Mouse (Mus musculus): ENCODE data around the gene Gbx1. TPM values are rescaled to one million over a fixed set of nuclear protein-coding genes. Genes with fewer than 3 reads are reported as not detected.
"Not testable (repeated sequence)": the region's sequence is repeated elsewhere in the genome, so short reads cannot be mapped to it uniquely, and the experiment has no call there.

Gene Gbx1
- 0.08 TPM in 1 of 2 replicates, not detected in the other for polyA plus RNA-seq (2015; fragmentation: Nextera tagmentation; extraction: Ambion mirVana)

- Histone ChIP-seq H3K4me1 (ENCODE audit: insufficient read depth, low read length) (peaks cover 12% of the 10 kb centered on the region), H3K9ac (replicated peaks; ENCODE audit: low read length) (peak within 1 kb of the TSS; percentile 18; the same call in 1 of the 2 replicates), H3K27me3 (ENCODE audit: insufficient read depth, low read length) (peaks cover 92% of the 10 kb centered on the region), H3K9me3 (ENCODE audit: low read length) (no peaks in the 10 kb centered on the region), H3K4me2 (replicated peaks; ENCODE audit: low read depth, low read length) (peak within 1 kb of the TSS; percentile 84), H3K36me3 (ENCODE audit: insufficient read depth, low read length) (no peaks in the 10 kb centered on the region), H3K27ac (ENCODE audit: low read length) (no peak within 1 kb of the TSS), H3K4me3 (ENCODE audit: low read length) (peak within 1 kb of the TSS; percentile 48)
- 1% methylated on average over 34 of the region's 49 CpGs for WGBS
- no peak; the same call in 1 of the 2 replicates for ATAC-seq (ENCODE audit: low FRiP score, low TSS enrichment)
Observed at GRCm38 (mm10) chr5:24526889-24527230, at the start of gene Gbx1. TSS of gene Gbx1 (minus strand) at chr5:24527202.

GRCm38 (mm10) chr5:24576801-24577182, 49.8 kb upstream of the Gbx1 start:
- peak; percentile 54 for ATAC-seq (ENCODE audit: low FRiP score, low TSS enrichment)
- WGBS = under 1% methylated on average over 32 of the region's 32 CpGs
- no peaks in the 10 kb centered on the region for H3K9me3 ChIP-seq (ENCODE audit: low read length)
- H3K27ac ChIP-seq (ENCODE audit: low read length) = peak overlapping the region; percentile 71
- H3K4me1 ChIP-seq (ENCODE audit: insufficient read depth, low read length) = peaks cover 13% of the 10 kb centered on the region
- H3K27me3 ChIP-seq (ENCODE audit: insufficient read depth, low read length) = no peaks in the 10 kb centered on the region
- H3K9ac ChIP-seq (replicated peaks; ENCODE audit: low read length) = peak overlapping the region; percentile 71
- peak overlapping the region; percentile 74 for H3K4me3 ChIP-seq (ENCODE audit: low read length)
- peak overlapping the region; percentile 62 for H3K4me2 ChIP-seq (replicated peaks; ENCODE audit: low read depth, low read length)
- peaks cover 26% of the 10 kb centered on the region for H3K36me3 ChIP-seq (ENCODE audit: insufficient read depth, low read length)

- Histone ChIP-seq H3K27me3 (ENCODE audit: insufficient read depth, low read length) (no peaks in the 10 kb centered on the region), H3K4me1 (ENCODE audit: insufficient read depth, low read length) (peaks cover 13% of the 10 kb centered on the region), H3K9me3 (ENCODE audit: low read length) (no peaks in the 10 kb centered on the region), H3K27ac (ENCODE audit: low read length) (no peak overlapping the region), H3K36me3 (ENCODE audit: insufficient read depth, low read length) (peaks cover 33% of the 10 kb centered on the region), H3K4me2 (replicated peaks; ENCODE audit: low read depth, low read length) (peak overlapping the region; percentile 62), H3K4me3 (ENCODE audit: low read length) (peak overlapping the region; percentile 74; the same call in 1 of the 2 replicates), H3K9ac (replicated peaks; ENCODE audit: low read length) (peak overlapping the region; percentile 71; the same call in 1 of the 2 replicates)
- no peak for ATAC-seq (ENCODE audit: low FRiP score, low TSS enrichment)
- 90% methylated on average over 1 of the region's 1 CpGs for WGBS
Observed at GRCm38 (mm10) chr5:24575948-24576347, 48.9 kb upstream of the Gbx1 start.

GRCm38 (mm10) chr5:24556709-24557108, 29.7 kb upstream of the Gbx1 start, which contains the start of gene 4931409K22Rik:
TSS of gene 4931409K22Rik (minus strand) at chr5:24556809.
- no peak for ATAC-seq (ENCODE audit: low FRiP score, low TSS enrichment)
- Histone ChIP-seq H3K4me2 (replicated peaks; ENCODE audit: low read depth, low read length) (no peak within 1 kb of the TSS), H3K9ac (replicated peaks; ENCODE audit: low read length) (no peak within 1 kb of the TSS), H3K9me3 (ENCODE audit: low read length) (0 out of 2 replicates have a peak, but pooled peaks cover 3% of the 10 kb centered on the region), H3K27me3 (ENCODE audit: insufficient read depth, low read length) (peaks cover 4% of the 10 kb centered on the region; the same call in 1 of the 2 replicates), H3K4me1 (ENCODE audit: insufficient read depth, low read length) (peaks cover 3% of the 10 kb centered on the region), H3K27ac (ENCODE audit: low read length) (no peak within 1 kb of the TSS), H3K36me3 (ENCODE audit: insufficient read depth, low read length) (no peaks in the 10 kb centered on the region), H3K4me3 (ENCODE audit: low read length) (no peak within 1 kb of the TSS)
- 59% methylated on average over 2 of the region's 2 CpGs for WGBS

GRCm38 (mm10) chr5:24555335-24555734, 28.3 kb upstream of the Gbx1 start:
- H3K4me3 ChIP-seq (ENCODE audit: low read length); H3K27ac ChIP-seq (ENCODE audit: low read length); H3K27me3 ChIP-seq (ENCODE audit: insufficient read depth, low read length); ATAC-seq (ENCODE audit: low FRiP score, low TSS enrichment); H3K36me3 ChIP-seq (ENCODE audit: insufficient read depth, low read length); H3K9ac ChIP-seq (replicated peaks; ENCODE audit: low read length); H3K9me3 ChIP-seq (ENCODE audit: low read length); H3K4me2 ChIP-seq (replicated peaks; ENCODE audit: low read depth, low read length): not testable (repeated sequence)
- H3K4me1 ChIP-seq (ENCODE audit: insufficient read depth, low read length) = peaks cover 17% of the 10 kb centered on the region
- 95% methylated on average over 7 of the region's 7 CpGs for WGBS

- no peaks in the 10 kb centered on the region for H3K36me3 ChIP-seq (ENCODE audit: insufficient read depth, low read length)
- no peak overlapping the region for H3K9ac ChIP-seq (replicated peaks; ENCODE audit: low read length)
- H3K4me3 ChIP-seq (ENCODE audit: low read length) = no peak overlapping the region
- no peak overlapping the region for H3K27ac ChIP-seq (ENCODE audit: low read length)
- peaks cover 16% of the 10 kb centered on the region for H3K27me3 ChIP-seq (ENCODE audit: insufficient read depth, low read length)
- H3K4me1 ChIP-seq (ENCODE audit: insufficient read depth, low read length) = peaks cover 20% of the 10 kb centered on the region
- H3K4me2 ChIP-seq (replicated peaks; ENCODE audit: low read depth, low read length) = no peak overlapping the region
- ATAC-seq (ENCODE audit: low FRiP score, low TSS enrichment) = no peak
- 67% methylated on average over 5 of the region's 5 CpGs for WGBS
- H3K9me3 ChIP-seq (ENCODE audit: low read length) = 0 out of 2 replicates have a peak, but pooled peaks cover 3% of the 10 kb centered on the region
Observed at GRCm38 (mm10) chr5:24553621-24554244, 26.7 kb upstream of the Gbx1 start.

- Histone ChIP-seq H3K4me3 (ENCODE audit: low read length) (peak overlapping the region; percentile 13; the same call in 1 of the 2 replicates), H3K9ac (replicated peaks; ENCODE audit: low read length) (peak overlapping the region; percentile 54), H3K36me3 (ENCODE audit: insufficient read depth, low read length) (no peaks in the 10 kb centered on the region), H3K4me2 (replicated peaks; ENCODE audit: low read depth, low read length) (peak overlapping the region; percentile 57), H3K27ac (ENCODE audit: low read length) (0 out of 2 replicates have a peak overlapping the region, but pooled peaks have one; percentile 5), H3K4me1 (ENCODE audit: insufficient read depth, low read length) (peaks cover 20% of the 10 kb centered on the region), H3K9me3 (ENCODE audit: low read length) (0 out of 2 replicates have a peak, but pooled peaks cover 3% of the 10 kb centered on the region), H3K27me3 (ENCODE audit: insufficient read depth, low read length) (peaks cover 18% of the 10 kb centered on the region)
- ATAC-seq (ENCODE audit: low FRiP score, low TSS enrichment) = no peak; the same call in 1 of the 2 replicates
- 33% methylated on average over 2 of the region's 2 CpGs for WGBS
Observed at GRCm38 (mm10) chr5:24551317-24551688, 24.3 kb upstream of the Gbx1 start.

GRCm38 (mm10) chr5:24550598-24551316, 23.8 kb upstream of the Gbx1 start:
- Histone ChIP-seq H3K36me3 (ENCODE audit: insufficient read depth, low read length) (no peaks in the 10 kb centered on the region), H3K4me1 (ENCODE audit: insufficient read depth, low read length) (peaks cover 20% of the 10 kb centered on the region), H3K9me3 (ENCODE audit: low read length) (0 out of 2 replicates have a peak, but pooled peaks cover 1% of the 10 kb centered on the region), H3K4me3 (ENCODE audit: low read length) (peak overlapping the region; percentile 13; the same call in 1 of the 2 replicates), H3K27ac (ENCODE audit: low read length) (0 out of 2 replicates have a peak overlapping the region, but pooled peaks have one; percentile 5), H3K4me2 (replicated peaks; ENCODE audit: low read depth, low read length) (peak overlapping the region; percentile 57), H3K9ac (replicated peaks; ENCODE audit: low read length) (peak overlapping the region; percentile 54), H3K27me3 (ENCODE audit: insufficient read depth, low read length) (peaks cover 18% of the 10 kb centered on the region)
- 15% methylated on average over 26 of the region's 26 CpGs for WGBS
- peak; percentile 74 for ATAC-seq (ENCODE audit: low FRiP score, low TSS enrichment)

- WGBS = 78% methylated on average over 7 of the region's 7 CpGs
- ATAC-seq (ENCODE audit: low FRiP score, low TSS enrichment) = no peak
- H3K27ac ChIP-seq (ENCODE audit: low read length) = no peak overlapping the region
Observed at GRCm38 (mm10) chr5:24542643-24543042, 15.6 kb upstream of the Gbx1 start.

More at GRCm38 (mm10) chr5:24542643-24543042, 15.6 kb upstream of the Gbx1 start:
- no peak overlapping the region for H3K4me3 ChIP-seq (ENCODE audit: low read length)
- peaks cover 5% of the 10 kb centered on the region; the same call in 1 of the 2 replicates for H3K27me3 ChIP-seq (ENCODE audit: insufficient read depth, low read length)
- no peak overlapping the region for H3K9ac ChIP-seq (replicated peaks; ENCODE audit: low read length)
- H3K4me2 ChIP-seq (replicated peaks; ENCODE audit: low read depth, low read length) = no peak overlapping the region
- no peaks in the 10 kb centered on the region for H3K36me3 ChIP-seq (ENCODE audit: insufficient read depth, low read length)
- no peaks in the 10 kb centered on the region for H3K9me3 ChIP-seq (ENCODE audit: low read length)
- peaks cover 17% of the 10 kb centered on the region for H3K4me1 ChIP-seq (ENCODE audit: insufficient read depth, low read length)

All from kidney, embryonic 16.5 days (tissue).